Mouse (Mus musculus): Measurements from ENCODE around the gene BC051142.
"Not testable (repeated sequence)": the region's sequence is repeated elsewhere in the genome, so short reads cannot be mapped to it uniquely, and the experiment has no call there.

The BC051142 gene

GRCm38 (mm10) chr17:34497726-34498125 is 99.1 kb downstream of the BC051142 start:
- in situ Hi-C loops (cut with MboI, MseI) = not testable (repeated sequence)

GRCm38 (mm10) chr17:34507591-34507990 is 109.0 kb downstream of the BC051142 start:
- in situ Hi-C loops (cut with MboI, MseI) = no loop called here
